Mouse (Mus musculus): ENCODE results near the gene Med17.
A peak's percentile ranks its signal among the peaks of the same experiment; 100 is the strongest.
"Not testable (repeated sequence)": the region's sequence is repeated elsewhere in the genome, so short reads cannot be mapped to it uniquely, and the experiment has no call there.

Med17 gene

DNA sequence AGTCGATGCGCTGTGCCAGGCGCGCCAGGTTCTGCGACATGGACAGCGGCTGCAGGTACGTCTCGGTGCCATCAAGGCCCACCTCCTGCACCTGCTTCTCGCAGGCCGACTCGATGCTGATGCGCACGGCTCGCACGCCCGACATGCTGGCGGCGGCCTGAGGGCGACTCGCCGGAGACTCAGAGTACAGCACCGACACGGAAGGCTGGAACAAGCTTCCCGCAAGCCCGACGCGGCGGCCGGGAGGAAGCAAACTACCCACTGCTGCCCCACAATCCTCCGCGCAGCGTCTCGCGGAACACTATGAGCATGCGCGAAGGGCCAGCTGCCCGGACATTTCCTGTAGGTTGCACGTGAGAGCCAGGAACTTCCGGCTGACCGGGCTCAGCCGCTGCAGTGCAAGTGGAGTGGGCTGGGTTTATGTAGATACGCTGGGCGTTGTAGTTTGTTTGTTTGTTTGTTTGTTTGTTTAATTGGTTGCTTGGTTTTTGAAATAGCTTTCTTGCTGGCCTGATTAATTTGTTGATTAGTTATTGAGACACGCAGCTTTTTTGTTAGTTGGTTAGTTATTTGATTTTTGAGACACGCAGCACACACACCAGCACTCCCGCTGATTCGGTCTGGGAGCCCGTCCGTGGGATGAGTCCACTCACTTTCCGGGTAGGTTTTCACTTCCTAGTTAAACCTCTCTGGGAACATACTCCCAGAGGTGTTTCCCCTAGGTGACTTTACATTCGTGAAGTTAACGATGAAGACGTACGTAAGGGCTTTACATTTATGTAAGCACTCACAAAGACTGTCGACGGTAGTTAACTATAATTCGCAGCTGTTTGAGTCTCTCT, at the start of gene Med17:
Gene Med17 (minus strand): TSS at position 283 of the 842 bp plus-strand sequence.
- peak; percentile 90 for DNase-seq (ENCODE audit: low spot score)

DNA sequence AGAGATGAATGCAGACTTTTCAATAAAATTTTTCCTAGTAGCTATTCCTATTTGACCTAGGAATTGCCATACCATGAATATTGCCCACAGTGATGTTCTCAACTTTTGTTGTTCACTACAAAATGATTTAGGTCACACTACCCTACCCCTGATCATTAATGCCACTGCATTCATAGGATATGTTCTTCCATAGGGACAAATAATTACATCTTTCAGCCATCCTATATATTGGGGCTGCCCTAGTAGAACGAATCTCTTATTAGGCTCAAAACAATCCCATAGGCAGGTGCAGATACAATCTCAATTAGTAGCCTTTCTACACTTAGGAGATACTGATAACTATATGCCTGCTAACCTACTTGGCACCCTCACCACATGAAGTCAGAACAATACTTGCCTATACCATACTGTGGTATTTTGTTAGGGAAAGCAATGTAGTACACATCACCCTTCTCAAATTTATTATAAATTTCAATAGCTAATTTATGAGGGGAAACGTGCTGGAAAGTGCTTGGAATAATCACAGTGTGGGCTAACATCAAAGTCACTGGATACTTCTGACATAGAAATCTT, 38.5 kb upstream of the Med17 start:
- DNase-seq (ENCODE audit: low spot score) = no peak

DNA sequence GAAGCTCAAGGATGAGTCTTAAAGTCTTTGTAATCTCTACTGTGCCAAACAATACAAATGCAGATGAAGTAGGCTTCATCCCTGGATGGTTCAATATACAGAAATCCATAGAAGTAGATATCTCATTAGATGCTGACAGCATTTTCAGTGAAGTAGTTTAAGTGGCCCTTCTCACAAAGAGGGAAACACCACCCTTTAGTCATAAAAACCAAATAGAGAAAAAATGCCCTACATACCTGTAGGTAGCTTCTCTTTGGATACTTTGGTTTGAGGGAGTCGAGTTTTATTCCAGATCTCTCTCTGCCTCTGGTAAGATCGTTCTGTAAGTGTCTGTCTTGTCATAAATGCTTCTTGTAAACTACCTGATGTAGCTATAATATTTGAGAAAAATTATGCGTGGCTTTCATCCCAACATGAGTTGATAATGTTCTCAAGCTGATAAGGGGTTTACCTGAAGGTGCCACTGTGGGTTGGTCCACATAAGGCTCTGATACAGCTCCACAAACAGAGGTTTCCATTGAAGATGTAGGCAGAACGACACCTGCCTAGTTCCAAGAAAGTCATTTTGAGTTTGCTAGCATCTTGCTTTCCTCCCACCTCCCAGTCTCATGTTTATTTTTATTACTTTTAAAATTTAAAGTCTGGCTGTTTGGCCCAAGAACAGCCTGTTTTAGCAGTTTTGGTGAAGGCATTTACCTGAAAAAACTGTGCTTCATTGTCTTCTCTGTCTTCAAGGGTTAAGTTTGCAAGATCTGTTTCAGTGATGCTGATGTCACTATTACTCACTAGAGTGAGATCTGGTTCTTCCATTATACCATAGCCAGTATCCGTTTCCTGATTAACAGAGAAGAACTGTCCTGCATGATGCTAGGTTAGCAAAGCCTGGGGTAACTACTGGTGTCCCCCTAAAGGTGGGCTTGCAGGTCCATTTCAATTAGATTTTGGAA, 37.8 kb upstream of the Med17 start:
- DNase-seq (ENCODE audit: low spot score) = no peak

DNA sequence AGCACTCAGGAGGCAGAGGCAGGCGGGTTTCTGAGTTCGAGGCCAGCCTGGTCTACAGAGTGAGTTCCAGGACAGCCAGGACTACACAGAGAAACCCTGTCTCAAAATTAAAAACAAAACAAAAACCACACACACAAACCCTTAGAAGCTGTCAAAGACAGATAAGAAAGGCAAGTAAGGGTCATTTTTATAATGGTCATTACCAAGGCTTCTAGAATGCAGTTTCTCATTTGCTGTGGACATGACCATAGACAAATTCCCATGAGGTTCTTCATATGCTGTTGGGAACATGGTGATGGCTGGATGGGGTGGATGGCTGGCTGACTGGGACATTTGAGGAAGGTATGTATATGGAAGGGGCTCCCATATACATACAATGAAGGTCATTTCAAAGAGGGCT, 36.6 kb upstream of the Med17 start:
- not testable (repeated sequence) for DNase-seq (ENCODE audit: low spot score)

- DNase-seq (ENCODE audit: low spot score) = no peak
Measured at GRCm38 (mm10) chr9:15314619-15315018, 34.9 kb upstream of the Med17 start.

DNA sequence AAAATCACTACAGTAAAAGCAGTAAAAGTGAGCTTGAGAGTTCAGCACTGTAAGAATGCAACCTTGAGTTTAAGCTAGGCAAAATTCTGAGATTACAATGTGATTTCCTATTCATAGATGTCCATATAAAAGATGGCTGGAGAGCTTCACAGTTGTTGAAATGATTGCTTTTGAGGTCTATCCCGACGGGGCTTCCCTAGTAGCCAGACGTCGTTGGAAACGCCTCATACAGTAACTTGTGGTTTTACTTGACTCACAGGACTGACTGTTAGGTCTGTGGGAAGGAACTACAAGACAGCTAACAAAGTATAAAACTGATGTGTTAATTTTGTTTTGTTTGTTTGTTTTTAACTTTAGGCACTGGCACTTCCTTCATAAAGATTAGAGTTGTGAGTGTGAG, 33.9 kb upstream of the Med17 start:
- no peak for DNase-seq (ENCODE audit: low spot score)

DNA sequence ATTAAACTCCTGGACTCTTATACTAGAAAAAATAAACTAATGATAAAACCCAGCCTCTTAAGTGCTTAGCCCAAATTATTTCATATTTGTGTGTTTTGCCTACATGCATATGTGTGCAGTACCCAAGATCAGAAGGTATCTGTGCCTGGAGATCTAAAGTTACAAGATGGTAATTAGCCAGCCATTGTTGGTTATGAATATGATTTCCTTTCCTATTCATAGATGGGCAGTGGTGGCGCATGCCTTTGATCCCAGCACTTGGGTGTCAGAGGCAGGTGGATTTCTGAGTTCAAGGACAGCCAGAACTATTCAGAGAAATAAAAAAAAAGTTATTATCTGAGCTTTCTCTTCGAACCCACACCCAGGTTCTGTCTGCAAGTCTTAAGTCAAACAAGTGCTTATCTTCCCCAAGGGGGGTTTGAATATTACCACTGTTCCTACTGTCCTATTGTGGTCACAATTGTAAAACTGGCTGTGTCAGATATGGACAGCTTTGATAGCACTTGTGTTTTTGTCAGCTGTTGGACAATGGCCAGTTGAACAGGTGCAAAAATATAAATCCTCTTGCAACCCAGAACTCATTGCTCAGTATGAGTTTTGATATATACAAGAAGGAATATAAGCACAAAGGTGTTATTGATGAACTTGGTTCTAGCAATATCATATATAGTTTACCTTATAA, 32.5 kb upstream of the Med17 start:
- DNase-seq (ENCODE audit: low spot score) = no peak

DNA sequence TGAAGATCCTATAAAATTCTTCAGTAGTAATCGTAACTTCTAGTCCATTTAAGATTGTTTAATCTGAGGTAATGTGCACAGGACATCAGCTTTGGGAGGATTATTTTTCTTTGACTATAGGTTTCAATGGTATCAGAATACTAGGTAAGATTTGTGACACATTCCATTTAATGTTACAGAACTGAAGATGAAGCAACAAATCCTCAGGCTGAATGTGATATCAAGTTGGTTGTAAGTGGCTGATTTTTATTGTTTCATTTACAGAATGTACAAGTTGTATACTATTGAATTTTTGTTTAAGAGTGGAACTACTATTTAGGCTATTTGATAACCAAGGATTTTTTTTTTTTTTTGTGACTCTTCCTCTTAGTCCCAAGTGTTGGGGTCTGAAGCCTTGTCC, 30.4 kb upstream of the Med17 start:
- DNase-seq (ENCODE audit: low spot score) = no peak

- DNase-seq (ENCODE audit: low spot score) = no peak
Measured at GRCm38 (mm10) chr9:15309425-15309824, 29.7 kb upstream of the Med17 start.

DNA sequence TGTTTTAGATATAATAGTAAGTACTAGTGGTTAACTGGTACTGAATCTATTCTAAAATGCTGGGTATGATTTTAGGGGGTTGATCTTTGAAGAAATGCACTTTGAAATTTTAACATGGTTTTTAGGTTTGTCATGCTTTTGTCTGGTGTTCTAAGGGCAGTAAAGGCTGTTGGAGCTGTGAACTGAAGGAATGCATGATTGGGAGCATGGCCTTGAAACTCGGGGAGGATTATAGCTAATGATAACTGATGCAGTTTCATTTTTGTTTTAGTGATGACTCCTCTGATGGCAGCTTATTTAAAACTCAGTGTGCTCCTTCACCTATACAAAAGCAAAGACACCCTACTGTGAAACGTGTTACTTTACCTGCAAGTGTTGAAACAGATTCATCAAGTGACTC, 28.5 kb upstream of the Med17 start:
- DNase-seq (ENCODE audit: low spot score) = no peak

DNA sequence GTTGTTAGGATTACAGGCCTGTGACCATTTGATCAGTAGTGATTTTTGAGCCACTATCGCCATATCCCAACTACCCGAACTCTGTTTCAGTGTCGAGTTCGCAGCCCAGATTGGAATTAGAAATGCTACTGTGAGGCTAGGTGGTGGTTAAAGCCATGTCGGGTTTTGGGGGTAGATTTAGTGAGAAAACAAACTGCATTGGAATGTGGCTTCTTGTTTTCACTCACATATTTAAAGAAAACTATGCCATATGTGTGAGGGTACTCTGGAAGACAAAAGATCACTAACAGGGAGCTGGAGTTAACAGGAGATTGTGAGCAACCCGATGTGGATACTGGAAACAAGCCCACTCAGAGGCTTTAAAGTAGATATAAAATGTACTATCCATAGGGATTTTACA, 27.5 kb upstream of the Med17 start:
- DNase-seq (ENCODE audit: low spot score) = no peak

DNA sequence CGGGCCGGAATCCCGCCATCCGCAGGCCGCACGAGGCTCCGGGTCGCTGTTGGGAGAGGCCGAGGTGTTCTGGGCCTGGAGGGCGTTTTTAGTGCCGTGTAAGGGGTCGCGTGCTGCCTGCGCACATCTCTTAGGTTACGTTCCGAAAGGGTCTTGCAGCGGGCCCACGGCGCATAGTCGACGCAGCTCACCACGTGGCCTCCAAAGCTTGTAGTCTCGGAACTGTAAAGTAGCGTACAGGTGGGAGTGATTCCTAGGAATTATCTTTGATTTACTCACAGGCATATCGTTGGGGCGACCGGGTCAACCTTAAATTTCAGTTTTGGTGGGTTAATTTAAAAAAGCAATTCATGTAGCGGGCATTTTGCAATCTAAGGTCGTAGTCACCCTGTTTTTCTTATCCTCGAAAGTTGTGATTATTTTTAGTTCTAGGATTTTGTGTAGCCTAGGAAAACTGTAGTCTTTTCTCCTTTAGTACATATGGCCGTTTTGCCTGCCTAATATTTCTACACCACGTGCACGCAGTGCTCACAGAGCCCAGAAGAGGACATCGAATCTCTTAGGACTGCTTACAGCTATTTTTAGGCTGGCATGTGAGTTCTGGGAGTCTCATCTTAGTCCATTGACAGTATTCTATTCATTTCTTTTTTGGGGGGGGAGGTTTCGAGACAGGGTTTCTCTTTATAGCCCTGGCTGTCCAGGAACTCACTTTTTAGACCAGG, 26.8 kb upstream of the Med17 start, which contains the start of gene 4931406C07Rik:
Gene 4931406C07Rik (minus strand): TSS at position 51 of the 722 bp plus-strand sequence.
- DNase-seq (ENCODE audit: low spot score) = no peak

DNA sequence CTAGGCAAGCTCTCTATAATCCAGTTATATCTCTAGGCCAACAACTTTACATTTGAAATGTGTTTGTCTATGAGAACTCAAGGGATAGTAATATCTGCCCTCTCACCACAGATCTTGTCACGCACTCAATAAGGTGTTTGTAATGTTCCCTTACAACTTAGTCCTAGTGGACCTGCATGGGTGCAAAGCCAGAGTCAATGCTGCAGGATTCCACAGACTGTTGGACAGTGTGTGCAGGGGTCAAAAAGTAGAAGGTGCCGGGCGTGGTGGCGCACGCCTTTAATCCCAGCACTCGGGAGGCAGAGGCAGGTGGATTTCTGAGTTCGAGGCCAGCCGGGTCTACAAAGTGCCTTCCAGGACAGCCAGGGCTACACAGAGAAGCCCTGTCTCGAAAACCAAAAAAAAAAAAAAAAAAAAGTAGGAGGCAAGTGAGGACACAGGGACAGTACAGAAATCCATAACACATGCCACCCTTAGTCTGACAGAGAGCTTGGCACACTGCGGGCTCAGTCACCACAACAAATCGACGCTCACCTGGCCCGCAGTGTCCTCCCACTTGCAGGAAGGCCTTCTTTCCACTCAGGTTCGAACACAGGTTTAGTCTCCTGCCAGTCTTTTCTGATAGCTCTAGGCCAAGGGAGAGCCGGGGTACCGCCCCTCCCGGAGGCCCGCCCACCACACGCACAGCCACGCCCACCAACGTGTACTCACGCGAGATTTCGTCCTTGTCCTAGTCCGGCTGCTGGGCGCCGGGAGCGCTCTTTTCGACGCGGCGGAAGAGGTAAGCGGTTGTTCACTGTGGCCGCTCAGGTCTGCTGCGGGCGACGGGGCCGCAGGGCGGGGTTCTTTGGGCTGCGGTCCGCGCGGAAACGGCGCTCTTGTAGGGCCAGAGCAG, 26.0 kb upstream of the Med17 start, which contains the start of gene Taf1d:
Gene Taf1d (plus strand): TSS at position 712 of the 895 bp plus-strand sequence.
- DNase-seq (ENCODE audit: low spot score) = peak; percentile 94

- DNase-seq (ENCODE audit: low spot score) = no peak
Measured at GRCm38 (mm10) chr9:15302881-15303280, 23.1 kb upstream of the Med17 start.

DNA sequence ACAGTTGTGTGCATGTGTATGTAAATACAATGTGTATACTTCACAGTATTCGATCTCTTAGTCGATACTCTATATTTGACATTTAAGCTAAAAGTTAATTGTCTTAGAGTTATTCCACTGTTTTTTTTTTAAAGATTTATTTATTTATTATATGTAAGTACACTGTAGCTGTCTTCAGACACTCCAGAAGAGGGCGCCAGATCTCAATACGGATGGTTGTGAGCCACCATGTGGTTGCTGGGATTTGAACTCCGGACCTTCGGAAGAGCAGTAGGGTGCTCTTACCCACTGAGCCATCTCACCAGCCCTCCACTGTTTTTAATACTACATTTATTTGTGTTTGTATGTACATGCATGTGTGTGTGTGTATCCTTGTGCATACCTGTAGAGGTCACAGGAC, 22.3 kb upstream of the Med17 start:
- not testable (repeated sequence) for DNase-seq (ENCODE audit: low spot score)

DNA sequence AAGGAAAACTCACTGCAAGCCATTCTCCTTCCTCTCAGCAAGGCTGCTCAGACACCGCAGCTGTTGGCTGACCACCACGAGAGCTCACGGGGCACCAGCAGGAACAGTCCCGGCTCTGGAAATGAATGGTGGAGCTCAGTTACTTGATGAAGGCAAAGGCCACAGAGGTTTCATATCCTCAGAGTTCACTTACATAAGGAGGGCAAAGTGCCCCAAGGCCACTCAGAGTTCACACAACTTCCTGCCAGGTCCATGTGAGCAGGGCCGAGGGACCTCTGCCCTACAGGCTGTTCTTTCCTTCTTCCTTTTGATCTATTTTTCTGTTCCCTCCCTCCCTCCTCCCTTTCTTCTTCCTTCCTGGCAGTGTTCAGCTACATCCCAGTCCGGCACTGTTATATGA, 21.7 kb upstream of the Med17 start:
- peak; percentile 30 for DNase-seq (ENCODE audit: low spot score)

DNA sequence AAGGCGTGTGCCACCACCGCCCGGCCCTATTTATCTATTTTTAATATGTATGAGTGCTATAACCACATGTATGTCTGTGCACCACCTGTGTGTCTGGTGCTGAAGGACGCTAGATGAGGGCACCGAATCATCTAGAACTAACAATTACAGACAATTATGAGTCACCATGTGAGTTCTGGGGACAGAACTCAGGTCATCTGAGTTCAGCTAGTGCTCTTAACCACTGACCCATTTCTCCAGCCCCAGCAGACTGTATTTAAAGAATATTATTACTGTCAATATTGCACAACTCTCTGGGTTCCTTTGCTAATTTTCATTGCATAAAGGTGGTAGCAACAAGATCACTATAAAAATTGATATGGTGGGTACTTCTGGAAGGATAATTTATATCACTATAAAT, 20.3 kb upstream of the Med17 start:
- DNase-seq (ENCODE audit: low spot score) = no peak

GRCm38 (mm10) chr9:15298451-15298850, 18.7 kb upstream of the Med17 start:
- no peak for DNase-seq (ENCODE audit: low spot score)

DNA sequence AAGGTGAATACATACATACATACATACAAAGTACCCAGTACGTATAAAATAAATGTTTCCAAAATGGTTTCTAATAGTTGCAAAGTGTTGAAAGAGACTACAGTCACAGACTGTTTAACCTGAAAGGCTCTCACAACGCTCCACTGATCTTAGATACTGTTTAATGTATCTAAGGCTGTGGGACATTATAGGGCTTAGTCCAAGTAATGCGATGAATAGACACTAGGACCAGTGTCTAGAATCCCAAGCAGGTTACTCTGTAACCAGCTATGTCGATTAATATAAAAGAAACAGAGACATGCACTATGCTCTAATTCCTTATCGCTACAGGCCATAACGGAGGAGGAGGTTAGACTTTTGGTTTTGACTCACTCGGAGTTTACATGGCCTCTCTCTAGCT, 17.4 kb upstream of the Med17 start:
- DNase-seq (ENCODE audit: low spot score) = no peak

DNA sequence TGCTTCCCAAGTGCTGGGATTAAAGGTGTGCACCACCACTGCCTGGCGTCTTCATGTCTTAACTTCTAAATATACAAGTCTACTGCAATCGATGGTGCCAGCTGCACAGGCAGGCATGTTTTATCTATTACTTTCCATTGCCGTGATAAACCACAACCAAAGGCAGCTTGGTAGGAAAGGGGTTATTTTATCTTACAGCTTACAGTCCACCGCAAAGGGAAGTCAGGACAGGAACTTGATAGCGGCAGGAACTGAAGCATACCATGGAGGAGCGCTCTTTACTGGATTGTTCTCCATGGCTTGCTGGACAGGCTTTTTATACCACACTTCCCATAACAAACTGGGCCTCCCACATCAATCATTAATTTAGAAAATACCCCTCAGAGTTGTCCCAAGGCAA, 9.5 kb upstream of the Med17 start:
- DNase-seq (ENCODE audit: low spot score) = no peak

All from ovary, adult 18-20 months (tissue).